Mouse (Mus musculus) G1E (cell line): ENCODE measurements around the gene Smyd4. TPM values are rescaled to one million over a fixed set of nuclear protein-coding genes. Genes with fewer than 3 reads are reported as not detected.

Source experiments
- ATAC-seq: 2 replicates; pipeline ENCODE4 v1.8.0; 2016; ENCODE audit warnings: mild to moderate bottlenecking; ENCODE audit not compliant: insufficient number of reproducible peaks, poor library complexity, low FRiP score, severe bottlenecking; ENCODE audit errors: extremely low read depth
- DNase-seq: peaks from one replicate; pipeline ENCODE4 v3.0.0; 2012; ENCODE audit warnings: low spot score
- H3K27me3 ChIP-seq: 2 replicates; pipeline ENCODE4 v1.6.1; 2012; ENCODE audit warnings: mild to moderate bottlenecking, low read length, inconsistent platforms; ENCODE audit not compliant: insufficient read depth
- H3K36me3 ChIP-seq: replicated peaks from 2 replicates; pipeline ENCODE3; 2012; ENCODE audit warnings: mild to moderate bottlenecking, inconsistent platforms
- H3K4me1 ChIP-seq: 2 replicates; pipeline ENCODE4 v1.6.1; 2012; ENCODE audit warnings: low read depth, low read length, inconsistent platforms, mixed read lengths; ENCODE audit not compliant: insufficient read depth
- H3K4me3 ChIP-seq: 2 replicates; pipeline ENCODE4 v1.5.1; 2012; ENCODE audit warnings: low read depth, mild to moderate bottlenecking, inconsistent platforms, low read length, moderate library complexity, mixed read lengths
- H3K9me3 ChIP-seq: replicated peaks from 2 replicates; pipeline ENCODE4 v1.6.1; 2012; ENCODE audit warnings: inconsistent platforms
- CTCF ChIP-seq: IDR thresholded peaks from 2 replicates; pipeline ENCODE4 v1.5.1; 2012; ENCODE audit warnings: low read depth, low read length, inconsistent platforms, mixed read lengths
- GATA1 ChIP-seq: IDR thresholded peaks from 2 replicates; pipeline ENCODE4 v1.6.1; 2012; ENCODE audit warnings: borderline replicate concordance, low read length, inconsistent platforms, mixed read lengths
- GATA2 ChIP-seq: IDR thresholded peaks from 2 replicates; pipeline ENCODE4 v1.6.1; 2012; ENCODE audit warnings: low read depth, low read length, inconsistent platforms, borderline replicate concordance
- POLR2AphosphoS5 ChIP-seq: IDR thresholded peaks from 2 replicates; pipeline ENCODE4 v1.6.1; 2012; ENCODE audit warnings: low read depth, low read length, inconsistent platforms; ENCODE audit not compliant: insufficient replicate concordance
- TAL1 ChIP-seq: conservative IDR thresholded peaks from 2 replicates; pipeline ENCODE4 v1.6.1; 2012; ENCODE audit warnings: low read depth, low read length, inconsistent platforms, mixed read lengths
- polyA plus RNA-seq: library from polyadenylated mRNA; stranded (reverse); fragments of >175 nt; gene quantifications from 2 replicates; pipeline ENCODE4 v1.2.3, GENCODE M21; 2012
- total RNA-seq, 2 experiments: library from RNA; stranded (forward) in 1 of 2; stranded (reverse) in 1 of 2; fragments of 200-1000 nt in 1 of 2; fragments of >200 nt in 1 of 2; fragmentation: Nextera tagmentation in 1 of 2; gene quantifications; 2 replicates each; pipeline ENCODE4 v1.2.3; 2014 to 2017

Gene Smyd4
- total and polyA plus RNA-seq, 3 experiments: 1.1 to 15.0 (median 12.4) TPM

DNA sequence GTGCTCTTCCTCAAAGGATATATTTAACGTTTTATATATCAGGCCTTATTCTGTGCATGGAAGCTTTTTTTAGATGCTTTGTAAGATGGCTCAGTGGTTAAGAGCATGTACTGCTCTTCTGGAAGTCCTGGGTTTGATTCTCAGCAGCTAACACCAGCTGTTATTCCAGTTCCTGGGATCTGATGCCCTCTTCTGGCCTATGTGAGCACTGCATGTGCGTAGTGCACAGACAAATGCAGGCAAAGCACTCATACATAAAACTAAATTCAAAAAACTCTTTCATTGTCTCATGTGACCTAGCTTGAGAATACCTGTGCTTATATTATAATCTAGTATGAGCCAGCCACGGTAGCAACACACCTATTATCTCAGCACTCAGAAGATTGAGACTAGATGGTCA lies 58.6 kb downstream of the Smyd4 start:
- H3K9me3 ChIP-seq: no peaks in the 10 kb centered on the region
- H3K4me1 ChIP-seq: no peaks in the 10 kb centered on the region
- H3K4me3 ChIP-seq: no peak overlapping the region
- TF ChIP-seq POLR2AphosphoS5: no peak
- TF ChIP-seq CTCF: peak; percentile 85
- no peak for DNase-seq
- no peak for ATAC-seq
- H3K27me3 ChIP-seq: no peaks in the 10 kb centered on the region; the same call in 1 of the 2 replicates
- H3K36me3 ChIP-seq: peaks cover 34% of the 10 kb centered on the region

- DNase-seq: no peak
- Histone ChIP-seq H3K36me3 (peaks cover 9% of the 10 kb centered on the region), H3K9me3 (no peaks in the 10 kb centered on the region), H3K4me1 (peaks cover 13% of the 10 kb centered on the region), H3K27me3 (no peaks in the 10 kb centered on the region; the same call in 1 of the 2 replicates), H3K4me3 (no peak overlapping the region)
- TF ChIP-seq CTCF: no peak
- no peak for TF ChIP-seq POLR2AphosphoS5
- no peak for TF ChIP-seq GATA2
- TF ChIP-seq GATA1: no peak
- no peak for TF ChIP-seq TAL1
- no peak for ATAC-seq
Observed at GRCm38 (mm10) chr11:75409679-75410575, 61.7 kb downstream of the Smyd4 start.

- no peaks in the 10 kb centered on the region for H3K9me3 ChIP-seq
- no peaks in the 10 kb centered on the region; the same call in 1 of the 2 replicates for H3K27me3 ChIP-seq
- peaks cover 8% of the 10 kb centered on the region for H3K36me3 ChIP-seq
- TF ChIP-seq CTCF: no peak
- TF ChIP-seq GATA2: no peak
- no peak for TF ChIP-seq TAL1
- no peak for TF ChIP-seq GATA1
- TF ChIP-seq POLR2AphosphoS5: no peak
- peaks cover 20% of the 10 kb centered on the region for H3K4me1 ChIP-seq
- DNase-seq: no peak
- ATAC-seq: no peak
- no peak overlapping the region for H3K4me3 ChIP-seq
Observed at GRCm38 (mm10) chr11:75410591-75410990, 62.4 kb downstream of the Smyd4 start.

DNA sequence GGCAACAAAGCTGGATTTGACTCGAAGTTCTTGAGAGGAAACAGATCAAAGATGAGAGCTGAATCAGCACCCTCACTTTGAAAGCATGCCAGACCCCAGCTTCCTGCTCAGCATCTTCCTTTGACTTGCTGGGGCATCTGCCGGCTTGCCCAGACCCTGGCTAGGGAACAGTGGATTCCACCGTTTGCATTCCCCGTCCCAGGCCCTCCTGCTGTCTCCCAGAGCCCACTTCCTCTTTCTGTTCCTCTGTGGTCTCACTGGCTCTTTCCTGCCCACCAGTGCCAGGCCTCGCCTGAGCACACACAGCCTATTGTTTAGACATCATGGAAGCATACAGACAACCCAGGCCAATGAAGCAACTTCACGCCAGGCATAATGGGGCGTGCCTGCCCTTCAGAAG lies 66.9 kb downstream of the Smyd4 start:
- ATAC-seq: no peak

GRCm38 (mm10) chr11:75415994-75416393 lies 67.8 kb downstream of the Smyd4 start:
- Histone ChIP-seq H3K4me1 (peaks cover 25% of the 10 kb centered on the region), H3K27me3 (peaks cover 22% of the 10 kb centered on the region), H3K36me3 (no peaks in the 10 kb centered on the region), H3K4me3 (no peak overlapping the region), H3K9me3 (no peaks in the 10 kb centered on the region)
- DNase-seq (no peak), ATAC-seq (no peak)
- TF ChIP-seq POLR2AphosphoS5 (no peak), GATA2 (no peak), GATA1 (no peak), CTCF (no peak), TAL1 (no peak)

More for the DNA sequence above, 66.9 kb downstream of the Smyd4 start:
- no peak for TF ChIP-seq TAL1
- TF ChIP-seq GATA1: no peak
- no peak for TF ChIP-seq GATA2
- TF ChIP-seq CTCF: no peak
- no peak for TF ChIP-seq POLR2AphosphoS5
- no peak overlapping the region for H3K4me3 ChIP-seq
- no peaks in the 10 kb centered on the region for H3K36me3 ChIP-seq
- no peaks in the 10 kb centered on the region for H3K9me3 ChIP-seq
- peaks cover 25% of the 10 kb centered on the region for H3K4me1 ChIP-seq
- peak; percentile 54 for DNase-seq
- H3K27me3 ChIP-seq: peaks cover 19% of the 10 kb centered on the region

- H3K27me3 ChIP-seq: peaks cover 48% of the 10 kb centered on the region
- peaks cover 11% of the 10 kb centered on the region for H3K4me1 ChIP-seq
- DNase-seq (no peak), ATAC-seq (no peak)
- no peak overlapping the region for H3K4me3 ChIP-seq
- TF ChIP-seq CTCF (no peak), GATA1 (no peak), POLR2AphosphoS5 (no peak), TAL1 (no peak), GATA2 (no peak)
- no peaks in the 10 kb centered on the region for H3K9me3 ChIP-seq
- H3K36me3 ChIP-seq: no peaks in the 10 kb centered on the region
Observed at GRCm38 (mm10) chr11:75420037-75420436, 71.8 kb downstream of the Smyd4 start.
